Mouse (Mus musculus): ENCODE measurements around the gene Dytn. TPM values are rescaled to one million over a fixed set of nuclear protein-coding genes. Genes with fewer than 3 reads are reported as not detected.

Gene Dytn
- polyA plus RNA-seq, 1 experiment = not detected

DNA sequence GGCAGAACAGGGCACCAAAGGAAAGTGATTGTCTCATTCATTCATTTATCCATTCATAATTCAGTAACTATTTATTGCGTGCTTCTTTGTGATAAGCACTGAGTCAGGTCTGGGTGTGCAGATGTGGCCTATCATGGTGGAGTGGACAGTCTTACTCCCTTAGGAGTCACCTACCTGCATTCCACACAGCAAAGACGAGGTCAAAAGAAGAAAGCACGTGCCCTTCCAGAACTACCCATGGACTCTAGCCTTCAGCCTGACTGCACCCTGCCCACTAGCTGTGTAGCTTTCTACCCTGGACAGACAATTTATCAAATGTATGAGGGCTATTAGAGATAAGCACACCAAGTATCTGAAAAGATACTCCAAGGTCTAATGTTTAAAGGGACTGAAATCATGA, 10.8 kb downstream of the Dytn start:
- no peaks in the 10 kb centered on the region for H3K27me3 ChIP-seq (ENCODE audit: control insufficient read depth, insufficient read depth, low read length)
- 42% methylated on average over 3 of the region's 3 CpGs for WGBS
- H3K4me1 ChIP-seq (ENCODE audit: control insufficient read depth, insufficient read depth, insufficient read length, low read length) = no peaks in the 10 kb centered on the region
- no peaks in the 10 kb centered on the region for H3K36me3 ChIP-seq (ENCODE audit: control insufficient read depth, insufficient read depth, low read length)
- no peak overlapping the region for H3K27ac ChIP-seq (ENCODE audit: insufficient read depth, low read depth, low read length)
- TF ChIP-seq CTCF (IDR thresholded peaks at IDR 0.05; ENCODE audit: extremely low read depth, insufficient read length, insufficient replicate concordance, low read depth, low read length) (no peak), POLR2A (IDR thresholded peaks at IDR 0.05; ENCODE audit: low read depth, low read length) (no peak)
- no peak overlapping the region for H3K4me3 ChIP-seq (ENCODE audit: low read depth, low read length)

DNA sequence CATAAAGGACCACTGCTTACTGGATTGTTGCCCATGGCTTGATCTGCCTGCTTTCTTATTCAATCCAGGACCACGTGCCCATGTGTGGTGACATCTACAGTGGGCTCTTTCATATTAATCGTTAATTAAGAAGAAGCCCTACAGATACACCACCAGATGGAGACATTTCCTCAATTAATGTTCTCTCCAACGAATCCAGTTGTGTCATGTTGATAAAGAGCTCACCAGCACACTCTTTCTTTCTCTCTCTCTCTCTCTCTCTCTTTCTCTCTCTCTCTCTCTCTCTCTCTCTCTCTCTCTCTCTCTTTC, 17.9 kb downstream of the Dytn start:
- TF ChIP-seq CTCF (IDR thresholded peaks at IDR 0.05; ENCODE audit: extremely low read depth, insufficient read length, insufficient replicate concordance, low read depth, low read length) = no peak
- no peak for TF ChIP-seq POLR2A (IDR thresholded peaks at IDR 0.05; ENCODE audit: low read depth, low read length)
- WGBS = 0% methylated on average over 3 of the region's 3 CpGs
- H3K27ac ChIP-seq (ENCODE audit: insufficient read depth, low read depth, low read length) = no peak overlapping the region

DNA sequence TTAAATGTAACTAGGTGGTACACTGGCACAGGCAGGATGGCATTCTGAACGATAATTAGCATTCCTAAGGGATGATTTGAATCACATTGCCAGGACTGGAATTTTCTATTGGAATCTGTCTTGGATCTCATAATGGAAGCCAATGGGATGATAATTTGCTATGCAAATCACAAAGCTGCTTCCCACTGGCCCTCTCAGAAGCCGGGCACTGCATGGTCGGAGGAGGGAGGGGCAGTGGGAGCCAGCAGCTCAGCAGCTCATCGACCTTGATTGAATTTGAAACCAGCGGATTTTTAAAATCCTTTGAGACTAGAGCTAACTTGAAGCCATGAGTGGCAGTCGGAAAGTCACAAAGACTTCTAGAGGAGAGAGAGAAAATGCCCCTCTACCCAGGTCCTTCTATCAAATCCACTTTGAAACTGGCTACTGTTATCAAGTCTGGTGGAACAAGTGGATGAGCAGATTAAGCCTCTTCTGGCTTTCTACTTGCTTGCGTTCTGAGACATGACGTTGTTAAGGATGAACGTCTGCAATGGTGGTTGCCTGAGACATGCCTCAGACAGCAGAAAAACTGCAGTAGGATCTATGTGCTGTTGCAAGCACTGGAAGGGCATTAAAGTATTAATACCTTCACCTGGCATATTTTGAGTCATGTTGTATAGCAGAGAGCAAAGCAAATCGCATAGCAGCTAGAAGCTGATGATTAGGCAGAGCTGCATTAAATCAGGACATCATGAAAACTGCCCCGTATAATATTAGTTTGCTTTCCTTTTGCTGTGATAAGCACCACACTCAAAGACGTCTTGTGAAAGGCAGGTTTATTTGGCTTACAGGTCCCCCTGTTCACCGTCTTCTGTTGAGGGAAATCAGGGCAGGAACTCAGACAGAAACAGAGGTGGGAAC, 18.5 kb downstream of the Dytn start:
- no peak for TF ChIP-seq CTCF (IDR thresholded peaks at IDR 0.05; ENCODE audit: extremely low read depth, insufficient read length, insufficient replicate concordance, low read depth, low read length)
- H3K27me3 ChIP-seq (ENCODE audit: control insufficient read depth, insufficient read depth, low read length) = no peaks in the 10 kb centered on the region
- H3K27ac ChIP-seq (ENCODE audit: insufficient read depth, low read depth, low read length) = no peak overlapping the region
- H3K4me3 ChIP-seq (ENCODE audit: low read depth, low read length) = no peak overlapping the region
- H3K4me1 ChIP-seq (ENCODE audit: control insufficient read depth, insufficient read depth, insufficient read length, low read length) = no peaks in the 10 kb centered on the region
- H3K36me3 ChIP-seq (ENCODE audit: control insufficient read depth, insufficient read depth, low read length) = no peaks in the 10 kb centered on the region
- 38% methylated on average over 13 of the region's 13 CpGs for WGBS

More for the DNA sequence above, 17.9 kb downstream of the Dytn start:
- H3K36me3 ChIP-seq (ENCODE audit: control insufficient read depth, insufficient read depth, low read length) = no peaks in the 10 kb centered on the region
- no peaks in the 10 kb centered on the region for H3K4me1 ChIP-seq (ENCODE audit: control insufficient read depth, insufficient read depth, insufficient read length, low read length)
- H3K4me3 ChIP-seq (ENCODE audit: low read depth, low read length) = no peak overlapping the region
- no peaks in the 10 kb centered on the region for H3K27me3 ChIP-seq (ENCODE audit: control insufficient read depth, insufficient read depth, low read length)

DNA sequence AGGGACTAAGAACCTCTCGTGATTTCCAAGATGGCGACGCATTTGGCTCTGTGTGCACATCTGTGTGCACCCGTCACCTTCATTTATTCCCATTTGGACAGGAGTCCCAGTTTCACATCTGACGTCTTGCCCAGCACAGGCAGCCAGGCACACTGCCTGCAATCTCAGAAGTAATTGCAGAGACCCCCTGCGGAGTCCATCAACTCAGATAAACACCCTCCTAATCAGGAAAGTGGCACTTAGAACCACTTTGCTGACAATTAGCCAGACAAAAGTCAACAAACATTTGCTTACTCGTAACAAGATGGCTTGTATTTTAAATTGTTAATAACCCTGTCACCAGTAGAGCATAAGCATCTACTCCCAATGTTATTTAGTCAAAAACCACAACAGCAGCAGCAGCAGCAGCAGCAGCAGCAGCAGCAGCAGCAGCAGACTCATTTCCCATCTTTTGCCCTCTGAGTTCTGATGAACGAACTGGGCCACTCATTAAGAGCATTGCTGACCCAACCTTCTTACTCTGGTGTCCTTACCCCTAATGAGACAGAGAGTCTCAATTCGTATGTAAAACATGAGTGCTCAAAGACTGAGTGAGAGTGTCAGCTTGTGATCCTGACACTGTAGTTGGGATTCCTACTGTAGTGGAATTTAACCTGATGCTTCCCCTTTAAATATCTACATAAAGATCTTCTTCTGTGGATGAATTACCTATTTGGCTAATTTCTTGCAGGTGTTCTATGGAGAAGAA, 19.4 kb downstream of the Dytn start:
- no peak overlapping the region for H3K27ac ChIP-seq (ENCODE audit: insufficient read depth, low read depth, low read length)
- H3K4me1 ChIP-seq (ENCODE audit: control insufficient read depth, insufficient read depth, insufficient read length, low read length) = no peaks in the 10 kb centered on the region
- no peak for TF ChIP-seq POLR2A (IDR thresholded peaks at IDR 0.05; ENCODE audit: low read depth, low read length)
- TF ChIP-seq CTCF (IDR thresholded peaks at IDR 0.05; ENCODE audit: extremely low read depth, insufficient read length, insufficient replicate concordance, low read depth, low read length) = no peak
- WGBS = 61% methylated on average over 9 of the region's 9 CpGs
- no peaks in the 10 kb centered on the region for H3K27me3 ChIP-seq (ENCODE audit: control insufficient read depth, insufficient read depth, low read length)
- H3K36me3 ChIP-seq (ENCODE audit: control insufficient read depth, insufficient read depth, low read length) = no peaks in the 10 kb centered on the region
- H3K4me3 ChIP-seq (ENCODE audit: low read depth, low read length) = no peak overlapping the region

- TF ChIP-seq POLR2A (IDR thresholded peaks at IDR 0.05; ENCODE audit: low read depth, low read length) = no peak
- no peak for TF ChIP-seq CTCF (IDR thresholded peaks at IDR 0.05; ENCODE audit: extremely low read depth, insufficient read length, insufficient replicate concordance, low read depth, low read length)
- Histone ChIP-seq H3K27ac (ENCODE audit: insufficient read depth, low read depth, low read length) (no peak overlapping the region), H3K27me3 (ENCODE audit: control insufficient read depth, insufficient read depth, low read length) (no peaks in the 10 kb centered on the region), H3K36me3 (ENCODE audit: control insufficient read depth, insufficient read depth, low read length) (no peaks in the 10 kb centered on the region), H3K4me3 (ENCODE audit: low read depth, low read length) (no peak overlapping the region), H3K4me1 (ENCODE audit: control insufficient read depth, insufficient read depth, insufficient read length, low read length) (no peaks in the 10 kb centered on the region)
- 28% methylated on average over 2 of the region's 2 CpGs for WGBS
These were observed 20.6 kb downstream of the Dytn start for GRCm38 (mm10) chr1:63666089-63666488.

DNA sequence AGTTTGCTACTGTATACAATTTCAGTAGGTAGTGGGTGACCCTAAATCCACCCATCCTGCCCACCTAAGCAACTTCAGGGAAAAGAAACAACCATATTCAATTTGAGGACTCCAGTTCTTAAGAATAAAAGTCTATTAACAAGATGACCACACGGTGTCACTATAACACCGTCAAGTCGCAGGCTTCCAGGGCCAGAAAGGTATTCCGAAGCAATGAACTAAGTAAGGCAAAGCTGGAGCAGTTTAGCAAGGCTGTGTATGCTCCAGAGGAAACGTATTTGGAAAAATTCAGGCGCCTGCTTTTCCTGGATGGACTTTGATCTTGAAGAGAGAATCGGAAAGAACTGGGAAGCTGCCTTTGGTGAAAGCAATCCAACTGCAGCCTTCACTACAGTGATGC, 27.1 kb downstream of the Dytn start:
- no peaks in the 10 kb centered on the region for H3K4me1 ChIP-seq (ENCODE audit: control insufficient read depth, insufficient read depth, insufficient read length, low read length)
- no peaks in the 10 kb centered on the region for H3K36me3 ChIP-seq (ENCODE audit: control insufficient read depth, insufficient read depth, low read length)
- H3K27me3 ChIP-seq (ENCODE audit: control insufficient read depth, insufficient read depth, low read length) = no peaks in the 10 kb centered on the region
- no peak overlapping the region for H3K27ac ChIP-seq (ENCODE audit: insufficient read depth, low read depth, low read length)
- TF ChIP-seq CTCF (IDR thresholded peaks at IDR 0.05; ENCODE audit: extremely low read depth, insufficient read length, insufficient replicate concordance, low read depth, low read length) (no peak), POLR2A (IDR thresholded peaks at IDR 0.05; ENCODE audit: low read depth, low read length) (no peak)
- no peak overlapping the region for H3K4me3 ChIP-seq (ENCODE audit: low read depth, low read length)
- under 1% methylated on average over 7 of the region's 7 CpGs for WGBS

DNA sequence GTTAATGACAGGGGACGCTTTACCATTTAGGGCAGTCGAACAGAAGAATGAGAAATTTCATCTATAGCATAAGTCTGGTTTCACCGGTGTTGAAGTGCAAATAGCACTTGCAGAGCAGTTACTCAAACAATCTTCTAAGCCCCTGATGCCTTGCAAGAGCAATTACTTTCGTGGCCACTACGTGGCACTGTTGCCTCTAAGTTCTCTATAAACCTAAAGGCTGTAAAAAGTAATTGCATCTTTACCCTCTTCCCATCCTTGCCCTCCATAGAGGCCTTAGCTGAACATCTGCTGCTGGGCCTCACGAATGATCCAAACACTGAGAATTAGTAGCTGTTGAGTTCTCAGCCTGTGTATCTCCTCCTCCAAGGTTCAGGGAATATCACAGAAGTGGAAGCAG, 28.7 kb downstream of the Dytn start:
- H3K27ac ChIP-seq (ENCODE audit: insufficient read depth, low read depth, low read length) = no peak overlapping the region
- H3K4me3 ChIP-seq (ENCODE audit: low read depth, low read length) = no peak overlapping the region
- TF ChIP-seq POLR2A (IDR thresholded peaks at IDR 0.05; ENCODE audit: low read depth, low read length) = no peak
- no peak for TF ChIP-seq CTCF (IDR thresholded peaks at IDR 0.05; ENCODE audit: extremely low read depth, insufficient read length, insufficient replicate concordance, low read depth, low read length)
- H3K36me3 ChIP-seq (ENCODE audit: control insufficient read depth, insufficient read depth, low read length) = no peaks in the 10 kb centered on the region
- H3K4me1 ChIP-seq (ENCODE audit: control insufficient read depth, insufficient read depth, insufficient read length, low read length) = no peaks in the 10 kb centered on the region
- WGBS = 6% methylated on average over 6 of the region's 6 CpGs
- no peaks in the 10 kb centered on the region for H3K27me3 ChIP-seq (ENCODE audit: control insufficient read depth, insufficient read depth, low read length)
